Mouse (Mus musculus): ENCODE data around the gene Hipk4. TPM values are rescaled to one million over a fixed set of nuclear protein-coding genes. Genes with fewer than 3 reads are reported as not detected.

The Hipk4 gene
- total and polyA plus RNA-seq, 2 experiments from 2014 or later, result 0.73 to 1.6 TPM

GRCm38 (mm10) chr7:27523805-27524204, 738 bp downstream of the Hipk4 start:
- Histone ChIP-seq H3K36me3 (ENCODE audit: insufficient read depth, low read length) (no peaks in the 10 kb centered on the region), H3K9ac (replicated peaks; ENCODE audit: low read length) (no peak overlapping the region), H3K9me3 (ENCODE audit: low read length) (no peaks in the 10 kb centered on the region), H3K27me3 (ENCODE audit: insufficient read depth, low read length) (no peaks in the 10 kb centered on the region), H3K4me1 (ENCODE audit: insufficient read depth, low read length) (no peaks in the 10 kb centered on the region), H3K4me3 (ENCODE audit: low read length) (no peak overlapping the region), H3K27ac (no peak overlapping the region), H3K4me2 (ENCODE audit: low read depth, low read length) (no peak overlapping the region)
- no peak for DNase-seq (ENCODE audit: low spot score)
- WGBS, result 94% methylated on average over 13 of the region's 13 CpGs
- no peak for ATAC-seq
- TF ChIP-seq CTCF (IDR thresholded peaks at IDR 0.05; ENCODE audit: low read depth), result no peak

GRCm38 (mm10) chr7:27526039-27526827, 3.2 kb downstream of the Hipk4 start:
- Histone ChIP-seq H3K9me3 (ENCODE audit: low read length) (no peaks in the 10 kb centered on the region), H3K36me3 (ENCODE audit: insufficient read depth, low read length) (peaks cover 9% of the 10 kb centered on the region), H3K4me2 (ENCODE audit: low read depth, low read length) (no peak overlapping the region), H3K27ac (no peak overlapping the region), H3K4me3 (ENCODE audit: low read length) (no peak overlapping the region), H3K4me1 (ENCODE audit: insufficient read depth, low read length) (no peaks in the 10 kb centered on the region), H3K27me3 (ENCODE audit: insufficient read depth, low read length) (no peaks in the 10 kb centered on the region), H3K9ac (replicated peaks; ENCODE audit: low read length) (no peak overlapping the region)
- peak; percentile 82 for ATAC-seq
- TF ChIP-seq CTCF (IDR thresholded peaks at IDR 0.05; ENCODE audit: low read depth), result peak; percentile 98
- peak; percentile 94 for DNase-seq (ENCODE audit: low spot score)
- 21% methylated on average over 10 of the region's 10 CpGs for WGBS

GRCm38 (mm10) chr7:27529070-27529469, 6.0 kb downstream of the Hipk4 start:
- H3K9me3 ChIP-seq (ENCODE audit: low read length), result no peaks in the 10 kb centered on the region
- peak; percentile 23; the same call in 1 of the 2 replicates for TF ChIP-seq CTCF (IDR thresholded peaks at IDR 0.05; ENCODE audit: low read depth)

GRCm38 (mm10) chr7:27530937-27531336, 7.9 kb downstream of the Hipk4 start:
- Histone ChIP-seq H3K9me3 (ENCODE audit: low read length) (no peaks in the 10 kb centered on the region), H3K4me1 (ENCODE audit: insufficient read depth, low read length) (no peaks in the 10 kb centered on the region), H3K4me2 (ENCODE audit: low read depth, low read length) (no peak overlapping the region), H3K9ac (replicated peaks; ENCODE audit: low read length) (no peak overlapping the region), H3K36me3 (ENCODE audit: insufficient read depth, low read length) (peaks cover 33% of the 10 kb centered on the region), H3K27ac (no peak overlapping the region), H3K4me3 (ENCODE audit: low read length) (no peak overlapping the region), H3K27me3 (ENCODE audit: insufficient read depth, low read length) (no peaks in the 10 kb centered on the region)
- peak; percentile 36; the same call in 1 of the 2 replicates for TF ChIP-seq CTCF (IDR thresholded peaks at IDR 0.05; ENCODE audit: low read depth)
- 77% methylated on average over 3 of the region's 3 CpGs for WGBS
- DNase-seq (ENCODE audit: low spot score) (no peak), ATAC-seq (no peak)

More at GRCm38 (mm10) chr7:27529070-27529469, 6.0 kb downstream of the Hipk4 start:
- no peak for ATAC-seq
- Histone ChIP-seq H3K36me3 (ENCODE audit: insufficient read depth, low read length) (peaks cover 23% of the 10 kb centered on the region), H3K27ac (no peak overlapping the region), H3K4me3 (ENCODE audit: low read length) (no peak overlapping the region), H3K4me1 (ENCODE audit: insufficient read depth, low read length) (no peaks in the 10 kb centered on the region), H3K4me2 (ENCODE audit: low read depth, low read length) (no peak overlapping the region), H3K9ac (replicated peaks; ENCODE audit: low read length) (no peak overlapping the region), H3K27me3 (ENCODE audit: insufficient read depth, low read length) (no peaks in the 10 kb centered on the region)
- 72% methylated on average over 21 of the region's 21 CpGs for WGBS
- DNase-seq (ENCODE audit: low spot score), result no peak

- H3K36me3 ChIP-seq (ENCODE audit: insufficient read depth, low read length), result peaks cover 40% of the 10 kb centered on the region
- H3K4me3 ChIP-seq (ENCODE audit: low read length), result no peak overlapping the region
- WGBS, result 90% methylated on average over 10 of the region's 10 CpGs
Observed at GRCm38 (mm10) chr7:27531707-27532106, 8.6 kb downstream of the Hipk4 start.

GRCm38 (mm10) chr7:27532480-27533050, 9.5 kb downstream of the Hipk4 start:
- Histone ChIP-seq H3K4me2 (ENCODE audit: low read depth, low read length) (no peak overlapping the region), H3K4me1 (ENCODE audit: insufficient read depth, low read length) (no peaks in the 10 kb centered on the region), H3K36me3 (ENCODE audit: insufficient read depth, low read length) (peaks cover 49% of the 10 kb centered on the region), H3K27ac (no peak overlapping the region), H3K9ac (replicated peaks; ENCODE audit: low read length) (no peak overlapping the region), H3K9me3 (ENCODE audit: low read length) (no peaks in the 10 kb centered on the region), H3K27me3 (ENCODE audit: insufficient read depth, low read length) (no peaks in the 10 kb centered on the region), H3K4me3 (ENCODE audit: low read length) (no peak overlapping the region)
- DNase-seq (ENCODE audit: low spot score) (no peak), ATAC-seq (no peak)
- TF ChIP-seq CTCF (IDR thresholded peaks at IDR 0.05; ENCODE audit: low read depth), result no peak
- WGBS, result 92% methylated on average over 9 of the region's 9 CpGs

More at GRCm38 (mm10) chr7:27531707-27532106, 8.6 kb downstream of the Hipk4 start:
- Histone ChIP-seq H3K4me2 (ENCODE audit: low read depth, low read length) (no peak overlapping the region), H3K4me1 (ENCODE audit: insufficient read depth, low read length) (no peaks in the 10 kb centered on the region), H3K9me3 (ENCODE audit: low read length) (no peaks in the 10 kb centered on the region), H3K9ac (replicated peaks; ENCODE audit: low read length) (no peak overlapping the region), H3K27ac (no peak overlapping the region), H3K27me3 (ENCODE audit: insufficient read depth, low read length) (no peaks in the 10 kb centered on the region)
- no peak for DNase-seq (ENCODE audit: low spot score)
- no peak for TF ChIP-seq CTCF (IDR thresholded peaks at IDR 0.05; ENCODE audit: low read depth)
- no peak for ATAC-seq

GRCm38 (mm10) chr7:27535386-27535785, 12.3 kb downstream of the Hipk4 start:
- Histone ChIP-seq H3K4me2 (ENCODE audit: low read depth, low read length) (no peak overlapping the region), H3K27me3 (ENCODE audit: insufficient read depth, low read length) (no peaks in the 10 kb centered on the region), H3K4me1 (ENCODE audit: insufficient read depth, low read length) (no peaks in the 10 kb centered on the region), H3K9me3 (ENCODE audit: low read length) (no peaks in the 10 kb centered on the region), H3K9ac (replicated peaks; ENCODE audit: low read length) (no peak overlapping the region), H3K36me3 (ENCODE audit: insufficient read depth, low read length) (peaks cover 65% of the 10 kb centered on the region), H3K4me3 (ENCODE audit: low read length) (no peak overlapping the region), H3K27ac (no peak overlapping the region)
- DNase-seq (ENCODE audit: low spot score) (no peak), ATAC-seq (no peak)
- no peak for TF ChIP-seq CTCF (IDR thresholded peaks at IDR 0.05; ENCODE audit: low read depth)
- 92% methylated on average over 2 of the region's 2 CpGs for WGBS
